Mouse (Mus musculus) hindbrain, postnatal 0 days (tissue): ENCODE measurements at regions not wholly inside any gene's neighbourhood (a gene's known extent, or its start where the extent isn't known, plus 50 kb on each side); places are given as distances from the start of the nearest gene placed in this dataset.

Experiments used
- ATAC-seq: fragments of 200-750 bp; cut with Nextera tagmentation; 2 replicates; pipeline ENCODE4 v1.8.0; 2017; ENCODE audit warnings: mild to moderate bottlenecking, moderate TSS enrichment, moderate library complexity
- DNase-seq: peaks from one replicate; pipeline ENCODE4 v3.0.0-alpha.2; 2015; ENCODE audit warnings: low spot score
- H3K27ac ChIP-seq: fragments of 300-500 bp; sonication (generic); 2 replicates; pipeline ENCODE4 v1.5.1; 2014; ENCODE audit warnings: mild to moderate bottlenecking
- H3K27me3 ChIP-seq: fragments of 300-500 bp; sonication (generic); 2 replicates; pipeline ENCODE4 v1.6.1; 2014; ENCODE audit warnings: low read length, mixed read lengths; ENCODE audit not compliant: insufficient read depth
- H3K36me3 ChIP-seq: fragments of 300-500 bp; sonication (generic); 2 replicates; pipeline ENCODE4 v1.6.1; 2014; ENCODE audit warnings: low read length, mixed read lengths; ENCODE audit not compliant: insufficient read depth
- H3K4me1 ChIP-seq: fragments of 300-500 bp; sonication (generic); 2 replicates; pipeline ENCODE4 v1.6.1; 2014; ENCODE audit warnings: antibody characterized with exemption, low read length, mixed read lengths; ENCODE audit not compliant: insufficient read depth
- H3K4me2 ChIP-seq: fragments of 300-500 bp; sonication (generic); 2 replicates; pipeline ENCODE4 v1.6.1; 2014; ENCODE audit warnings: low read depth, mild to moderate bottlenecking, low read length, moderate library complexity, mixed read lengths
- H3K4me3 ChIP-seq: fragments of 300-500 bp; sonication (generic); 2 replicates; pipeline ENCODE4 v1.5.1; 2014; ENCODE audit warnings: low read length
- H3K9ac ChIP-seq: fragments of 300-500 bp; sonication (generic); replicated peaks from 2 replicates; pipeline ENCODE4 v1.6.1; 2014; ENCODE audit warnings: mild to moderate bottlenecking, low read length, moderate library complexity, mixed read lengths
- H3K9me3 ChIP-seq: fragments of 300-500 bp; sonication (generic); 2 replicates; pipeline ENCODE4 v1.6.1; 2016; ENCODE audit warnings: low read length, mixed read lengths
- CTCF ChIP-seq: IDR thresholded peaks from 2 replicates; pipeline ENCODE4 v1.5.1; 2016; ENCODE audit warnings: antibody characterized with exemption, control low read depth, low read depth
- WGBS: fragments of 180-500 bp; shearing (Covaris S2); extraction: QIAGEN DNeasy Blood & Tissue Kit; methylation state at CpG from one replicate; pipeline ENCODE4 v1.1.7; 2014; 5-methylcytosine and 5-hydroxymethylcytosine counted together

GRCm38 (mm10) chr1:186177019-186177418 is 59.9 kb upstream of the Lyplal1 start:
- DNase-seq (no peak), ATAC-seq (no peak)
- Histone ChIP-seq H3K9me3 (no peaks in the 10 kb centered on the region), H3K4me1 (no peaks in the 10 kb centered on the region), H3K36me3 (no peaks in the 10 kb centered on the region), H3K27me3 (no peaks in the 10 kb centered on the region), H3K4me2 (no peak overlapping the region), H3K27ac (no peak overlapping the region), H3K9ac (no peak overlapping the region), H3K4me3 (no peak overlapping the region)
- 83% methylated on average over 3 of the region's 3 CpGs for WGBS
- no peak for TF ChIP-seq CTCF

GRCm38 (mm10) chr1:186173472-186174014 is 56.4 kb upstream of the Lyplal1 start:
- no peak for TF ChIP-seq CTCF
- no peak overlapping the region for H3K9ac ChIP-seq
- DNase-seq: no peak
- H3K9me3 ChIP-seq: no peaks in the 10 kb centered on the region
- no peak for ATAC-seq
- no peak overlapping the region for H3K27ac ChIP-seq
- H3K4me2 ChIP-seq: no peak overlapping the region
- no peaks in the 10 kb centered on the region for H3K27me3 ChIP-seq
- H3K4me1 ChIP-seq: no peaks in the 10 kb centered on the region
- H3K36me3 ChIP-seq: no peaks in the 10 kb centered on the region
- WGBS: 82% methylated on average over 8 of the region's 8 CpGs
- H3K4me3 ChIP-seq: no peak overlapping the region

- Histone ChIP-seq H3K27me3 (no peaks in the 10 kb centered on the region), H3K4me2 (no peak overlapping the region), H3K4me3 (no peak overlapping the region), H3K36me3 (no peaks in the 10 kb centered on the region), H3K27ac (no peak overlapping the region), H3K9ac (no peak overlapping the region), H3K4me1 (no peaks in the 10 kb centered on the region), H3K9me3 (no peaks in the 10 kb centered on the region)
- no peak for TF ChIP-seq CTCF
- DNase-seq: no peak
- ATAC-seq: no peak
- 83% methylated on average over 6 of the region's 6 CpGs for WGBS
Measured at GRCm38 (mm10) chr1:186171691-186172090, 54.6 kb upstream of the Lyplal1 start.
